Mouse (Mus musculus) myocyte (in vitro differentiated cells): ENCODE results near the gene Man2a1. TPM values are rescaled to one million over a fixed set of nuclear protein-coding genes. Genes with fewer than 3 reads are reported as not detected.

Experiments used
- H3K27me3 ChIP-seq: one replicate; pipeline ENCODE4 v1.6.1; 2011; ENCODE audit not compliant: control insufficient read depth, insufficient read depth, insufficient read length
- H3K36me3 ChIP-seq: one replicate; pipeline ENCODE4 v1.6.1; 2011; ENCODE audit not compliant: control insufficient read depth, insufficient read depth
- H3K4me2 ChIP-seq: one replicate; pipeline ENCODE4 v1.6.1; 2011; ENCODE audit warnings: low read depth, control low read depth
- H3K4me3 ChIP-seq: one replicate; pipeline ENCODE4 v1.5.1; 2011; ENCODE audit warnings: mild to moderate bottlenecking, control low read depth, moderate library complexity
- H3K79me2 ChIP-seq: one replicate; pipeline ENCODE4 v1.6.1; 2011; ENCODE audit not compliant: control insufficient read depth, insufficient read depth
- H3ac ChIP-seq: one replicate; pipeline ENCODE4 v1.6.1; 2011; ENCODE audit not compliant: control insufficient read depth, insufficient read length
- CEBPB ChIP-seq: IDR thresholded peaks from 2 replicates; pipeline ENCODE4 v1.6.1; 2011; ENCODE audit warnings: mild to moderate bottlenecking, moderate library complexity; ENCODE audit not compliant: poor library complexity, insufficient read depth, severe bottlenecking
- E2F4 ChIP-seq: IDR thresholded peaks from one replicate; pipeline ENCODE4 v1.6.1; 2011; ENCODE audit warnings: mild to moderate bottlenecking, control low read depth, moderate library complexity; ENCODE audit not compliant: insufficient read depth
- MAX ChIP-seq: IDR thresholded peaks from one replicate; pipeline ENCODE4 v1.6.1; 2011; ENCODE audit warnings: low read depth, mild to moderate bottlenecking, control low read depth
- MYOD1 ChIP-seq, 3 experiments: IDR thresholded peaks; one replicate each; pipeline ENCODE4 v1.6.1; 2011; ENCODE audit warnings: control low read depth in 2 of 3, low read depth in 2 of 3, mild to moderate bottlenecking in 2 of 3, moderate library complexity in 1 of 3; ENCODE audit not compliant: insufficient read length in 2 of 3, control insufficient read depth in 1 of 3
- MYOG ChIP-seq, 3 experiments: IDR thresholded peaks; one replicate each; pipeline ENCODE4 v1.6.1; 2011; ENCODE audit warnings: control low read depth in 2 of 3, low read depth in 2 of 3, mild to moderate bottlenecking in 2 of 3; ENCODE audit not compliant: insufficient read length in 2 of 3, control insufficient read depth in 1 of 3, insufficient read depth in 1 of 3
- POLR2A ChIP-seq: IDR thresholded peaks from one replicate; pipeline ENCODE4 v1.6.1; 2011; ENCODE audit warnings: low read depth, mild to moderate bottlenecking, control low read depth, moderate library complexity; ENCODE audit not compliant: insufficient read length
- POLR2AphosphoS2 ChIP-seq: IDR thresholded peaks from one replicate; pipeline ENCODE4 v1.6.1; 2011; ENCODE audit warnings: low read depth, control low read depth; ENCODE audit not compliant: insufficient read length
- REST ChIP-seq: IDR thresholded peaks from one replicate; pipeline ENCODE4 v1.6.1; 2011; ENCODE audit warnings: mild to moderate bottlenecking, control low read depth, moderate library complexity; ENCODE audit not compliant: insufficient read depth, insufficient read length
- SRF ChIP-seq: IDR thresholded peaks from one replicate; pipeline ENCODE4 v1.6.1; 2011; ENCODE audit warnings: low read depth; ENCODE audit not compliant: control insufficient read depth, insufficient read length
- TCF12 ChIP-seq: IDR thresholded peaks from one replicate; pipeline ENCODE4 v1.6.1; 2011; ENCODE audit warnings: mild to moderate bottlenecking, control low read depth; ENCODE audit not compliant: poor library complexity, insufficient read depth, severe bottlenecking
- TCF3 ChIP-seq: IDR thresholded peaks from one replicate; pipeline ENCODE4 v1.6.1; 2011; ENCODE audit warnings: low read depth, control low read depth; ENCODE audit not compliant: insufficient read length
- USF1 ChIP-seq: IDR thresholded peaks from one replicate; pipeline ENCODE4 v1.6.1; 2011; ENCODE audit warnings: low read depth, mild to moderate bottlenecking, control low read depth, moderate library complexity
- polyA plus RNA-seq: library from polyadenylated mRNA; unstranded; fragments of >200 nt; fragmentation: generic; extraction: Trizol; gene quantifications from one replicate; pipeline ENCODE4 v1.2.1, GENCODE M21; 2012; ENCODE audit warnings: missing spikeins

Man2a1 gene
- polyA plus RNA-seq, 1 experiment = 8.6 TPM

DNA sequence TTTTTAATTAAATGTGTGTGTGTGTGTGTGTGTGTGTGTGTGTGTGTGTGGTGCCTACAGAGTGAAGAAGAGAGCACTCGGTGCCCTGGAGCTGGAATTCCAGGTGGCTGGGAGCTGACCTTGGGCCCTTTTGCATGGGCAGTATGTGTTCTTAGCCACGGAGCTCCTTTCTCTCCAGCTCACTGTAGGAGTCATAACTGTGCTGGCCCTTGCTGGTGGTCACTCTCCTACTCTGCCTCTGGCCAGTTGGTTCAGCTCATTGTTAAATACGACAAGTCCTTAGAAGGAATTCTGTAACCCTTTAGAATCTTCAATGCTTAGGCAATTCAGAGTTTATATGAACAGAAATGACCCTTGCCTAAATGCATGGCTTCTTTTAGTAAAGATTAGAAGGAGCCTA is 12.8 kb downstream of the Man2a1 start:
- Histone ChIP-seq H3K4me2 (no peak overlapping the region), H3K27me3 (no peaks in the 10 kb centered on the region), H3K79me2 (peaks cover 77% of the 10 kb centered on the region), H3K4me3 (no peak overlapping the region), H3K36me3 (peaks cover 16% of the 10 kb centered on the region), H3ac (no peak overlapping the region)
- TF ChIP-seq TCF3 = no peak
- no peak for TF ChIP-seq MYOD1 (IDR thresholded peaks at IDR 0.05; ENCODE audit: control insufficient read depth in 1 of 3, insufficient read length in 2 of 3, low read depth in 2 of 3)
- TF ChIP-seq POLR2A = no peak
- no peak for TF ChIP-seq POLR2AphosphoS2
- no peak for TF ChIP-seq SRF
- no peak for TF ChIP-seq MYOG (IDR thresholded peaks at IDR 0.05; ENCODE audit: control insufficient read depth in 1 of 3, insufficient read depth in 1 of 3, insufficient read length in 2 of 3, low read depth in 2 of 3)
- TF ChIP-seq REST = no peak
- no peak for TF ChIP-seq MAX
- no peak for TF ChIP-seq TCF12

DNA sequence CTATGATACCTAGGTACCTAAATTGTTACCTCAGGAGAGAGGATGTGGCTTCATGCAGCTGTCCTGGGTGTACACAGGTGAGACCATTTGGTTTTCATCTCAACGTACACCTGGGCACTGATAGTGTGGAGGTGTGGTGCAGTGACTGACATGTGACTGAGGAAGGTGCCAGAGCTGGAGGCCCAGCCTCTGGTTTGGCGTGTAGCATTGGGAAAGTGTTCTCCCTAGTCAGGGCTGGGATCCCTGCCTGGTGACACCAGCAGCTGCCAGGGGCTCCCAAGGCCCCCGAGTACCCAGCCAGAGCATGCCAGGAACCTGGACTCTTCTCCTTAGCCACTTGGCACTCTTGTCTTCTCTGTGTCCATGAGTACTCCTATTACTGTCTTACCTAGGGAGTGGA is 14.3 kb downstream of the Man2a1 start:
- peaks cover 88% of the 10 kb centered on the region for H3K79me2 ChIP-seq
- H3ac ChIP-seq = no peak overlapping the region
- no peak for TF ChIP-seq REST
- no peak for TF ChIP-seq MAX
- no peak for TF ChIP-seq SRF
- no peak for TF ChIP-seq E2F4
- TF ChIP-seq CEBPB = no peak
- TF ChIP-seq MYOG (IDR thresholded peaks at IDR 0.05; ENCODE audit: control insufficient read depth in 1 of 3, insufficient read depth in 1 of 3, insufficient read length in 2 of 3, low read depth in 2 of 3) = no peak
- no peak for TF ChIP-seq USF1
- no peak for TF ChIP-seq TCF3
- TF ChIP-seq POLR2A = no peak
- TF ChIP-seq POLR2AphosphoS2 = no peak
- TF ChIP-seq TCF12 = no peak
- TF ChIP-seq MYOD1 (IDR thresholded peaks at IDR 0.05; ENCODE audit: control insufficient read depth in 1 of 3, insufficient read length in 2 of 3, low read depth in 2 of 3) = no peak
- peaks cover 16% of the 10 kb centered on the region for H3K36me3 ChIP-seq
- H3K4me2 ChIP-seq = no peak overlapping the region
- no peaks in the 10 kb centered on the region for H3K27me3 ChIP-seq
- H3K4me3 ChIP-seq = no peak overlapping the region

DNA sequence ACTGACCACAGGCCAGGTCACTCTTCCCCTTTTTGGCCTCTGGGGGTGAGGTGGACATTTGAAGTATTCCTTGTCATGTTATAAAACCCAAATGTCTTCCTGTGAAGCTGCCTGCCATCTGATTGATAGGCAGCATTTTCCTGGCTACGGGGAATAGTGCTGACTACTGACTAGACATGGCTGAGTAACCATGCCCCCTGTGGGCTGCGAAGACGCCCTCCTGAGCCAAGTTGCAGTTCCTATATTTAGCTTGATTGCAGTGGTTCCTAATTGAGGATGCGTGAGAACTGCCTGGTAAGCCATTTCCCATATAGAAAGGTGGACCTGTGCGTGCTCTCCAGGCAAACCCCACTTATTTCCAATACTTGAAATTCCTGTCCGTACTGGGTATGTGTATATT is 14.9 kb downstream of the Man2a1 start:
- no peak overlapping the region for H3K4me2 ChIP-seq
- H3K27me3 ChIP-seq = no peaks in the 10 kb centered on the region
- peaks cover 89% of the 10 kb centered on the region for H3K79me2 ChIP-seq
- H3K4me3 ChIP-seq = no peak overlapping the region
- peaks cover 16% of the 10 kb centered on the region for H3K36me3 ChIP-seq
- no peak for TF ChIP-seq MYOD1 (IDR thresholded peaks at IDR 0.05; ENCODE audit: control insufficient read depth in 1 of 3, insufficient read length in 2 of 3, low read depth in 2 of 3)
- TF ChIP-seq TCF3 = no peak
- no peak for TF ChIP-seq MYOG (IDR thresholded peaks at IDR 0.05; ENCODE audit: control insufficient read depth in 1 of 3, insufficient read depth in 1 of 3, insufficient read length in 2 of 3, low read depth in 2 of 3)
- TF ChIP-seq POLR2A = no peak
- no peak for TF ChIP-seq SRF
- no peak for TF ChIP-seq USF1
- no peak for TF ChIP-seq TCF12
- no peak for TF ChIP-seq MAX
- TF ChIP-seq REST = no peak
- TF ChIP-seq E2F4 = no peak
- no peak for TF ChIP-seq POLR2AphosphoS2
- no peak for TF ChIP-seq CEBPB
- H3ac ChIP-seq = no peak overlapping the region

DNA sequence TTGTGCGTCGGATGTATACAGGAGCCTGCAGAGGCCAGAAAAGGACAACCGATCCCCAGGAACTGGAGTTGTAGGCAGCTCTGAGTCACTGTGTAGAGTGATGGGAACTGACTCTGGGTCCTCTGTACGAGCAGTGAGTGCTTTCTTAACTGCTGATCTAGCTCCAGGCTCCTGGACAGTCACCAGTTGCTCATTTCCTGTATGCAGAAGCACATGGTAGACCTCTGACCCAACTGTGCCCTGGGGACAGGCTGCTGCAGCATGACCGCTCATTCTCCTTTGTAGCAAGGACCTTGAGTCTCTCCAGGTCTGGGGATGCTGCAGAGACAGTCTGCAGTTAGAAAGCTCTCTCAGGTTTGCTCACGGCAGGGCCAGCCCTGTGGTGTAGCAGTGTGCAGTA is 15.7 kb downstream of the Man2a1 start:
- Histone ChIP-seq H3ac (no peak overlapping the region), H3K36me3 (peaks cover 8% of the 10 kb centered on the region), H3K4me2 (no peak overlapping the region), H3K27me3 (no peaks in the 10 kb centered on the region), H3K4me3 (no peak overlapping the region), H3K79me2 (peaks cover 87% of the 10 kb centered on the region)
- no peak for TF ChIP-seq E2F4
- TF ChIP-seq CEBPB = no peak
- TF ChIP-seq REST = no peak
- no peak for TF ChIP-seq POLR2AphosphoS2
- no peak for TF ChIP-seq USF1
- TF ChIP-seq MYOG (IDR thresholded peaks at IDR 0.05; ENCODE audit: control insufficient read depth in 1 of 3, insufficient read depth in 1 of 3, insufficient read length in 2 of 3, low read depth in 2 of 3) = no peak
- TF ChIP-seq TCF3 = no peak

DNA sequence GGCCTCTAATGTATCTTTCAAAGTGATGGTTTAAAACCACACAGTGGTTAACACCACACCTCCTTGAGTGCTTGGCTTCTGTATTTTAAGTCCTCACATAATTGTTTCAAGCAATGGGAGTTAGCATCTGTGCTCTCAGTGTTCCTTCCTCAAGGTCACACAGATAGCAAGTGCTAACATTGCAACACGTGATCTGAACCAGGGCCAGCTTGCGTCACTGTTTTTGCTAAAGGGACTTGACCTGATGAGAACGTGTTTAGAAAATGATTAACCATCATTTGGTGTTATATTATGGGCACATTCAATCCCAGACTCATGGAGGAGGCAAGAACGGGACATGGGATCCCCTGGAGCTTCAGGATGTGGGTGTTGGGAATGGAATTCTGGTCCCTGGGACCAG is 17.3 kb downstream of the Man2a1 start:
- Histone ChIP-seq H3K79me2 (peaks cover 89% of the 10 kb centered on the region), H3K36me3 (peaks cover 7% of the 10 kb centered on the region), H3ac (no peak overlapping the region), H3K27me3 (no peaks in the 10 kb centered on the region), H3K4me2 (no peak overlapping the region), H3K4me3 (no peak overlapping the region)
- no peak for TF ChIP-seq TCF12
- no peak for TF ChIP-seq POLR2AphosphoS2
- no peak for TF ChIP-seq TCF3
- TF ChIP-seq REST = no peak
- no peak for TF ChIP-seq POLR2A
- no peak for TF ChIP-seq MYOD1 (IDR thresholded peaks at IDR 0.05; ENCODE audit: control insufficient read depth in 1 of 3, insufficient read length in 2 of 3, low read depth in 2 of 3)
- no peak for TF ChIP-seq USF1
- no peak for TF ChIP-seq MAX
- no peak for TF ChIP-seq SRF
- no peak for TF ChIP-seq MYOG (IDR thresholded peaks at IDR 0.05; ENCODE audit: control insufficient read depth in 1 of 3, insufficient read depth in 1 of 3, insufficient read length in 2 of 3, low read depth in 2 of 3)
- no peak for TF ChIP-seq E2F4
- TF ChIP-seq CEBPB = no peak
